Mouse (Mus musculus): ENCODE measurements around the gene Prkar1b. TPM values are rescaled to one million over a fixed set of nuclear protein-coding genes. Genes with fewer than 3 reads are reported as not detected.

Prkar1b gene
- polyA plus RNA-seq, 1 experiment, result 3.6 TPM

DNA sequence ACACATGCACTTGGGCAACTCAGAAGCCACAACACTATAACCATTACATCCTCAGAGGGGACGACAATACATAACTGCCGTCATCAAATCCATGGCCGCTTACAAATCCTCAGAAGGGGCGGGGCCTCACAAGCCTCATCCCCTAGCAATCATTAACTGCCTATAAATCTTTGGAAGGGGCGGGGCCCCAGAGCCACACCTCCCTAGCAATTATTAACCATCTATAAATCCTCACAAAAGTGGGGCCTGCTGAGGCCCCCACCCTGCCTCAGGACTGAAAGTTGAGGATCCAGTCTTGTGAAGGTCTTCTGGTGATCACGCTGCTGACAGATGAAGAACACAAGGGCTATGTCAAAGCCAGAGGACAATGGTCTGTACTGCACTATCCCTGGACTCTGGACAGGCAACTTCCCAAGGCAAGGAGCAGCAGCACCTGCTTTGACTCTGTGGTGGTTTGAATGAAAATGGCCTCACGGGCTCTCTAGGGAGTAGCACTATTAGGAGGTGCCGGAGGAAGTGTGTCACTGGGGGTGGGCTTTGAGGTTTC, 10.8 kb downstream of the Prkar1b start:
- 93% methylated on average over 8 of the region's 8 CpGs for WGBS
- no peaks in the 10 kb centered on the region for H3K36me3 ChIP-seq (ENCODE audit: control insufficient read depth, insufficient read depth, low read length)
- TF ChIP-seq CTCF (IDR thresholded peaks at IDR 0.05; ENCODE audit: borderline replicate concordance, control insufficient read depth, extremely low read depth, insufficient read depth, low read length, poor library complexity) (no peak), POLR2A (IDR thresholded peaks at IDR 0.05; ENCODE audit: control insufficient read depth, extremely low read depth, insufficient read depth, low read length, poor library complexity) (no peak)
- DNase-seq, result no peak
- no peak overlapping the region for H3K4me3 ChIP-seq (ENCODE audit: control insufficient read depth, insufficient read depth, low read length)
- H3K27ac ChIP-seq (ENCODE audit: control insufficient read depth, insufficient read depth, low read length), result no peak overlapping the region
- no peaks in the 10 kb centered on the region for H3K4me1 ChIP-seq (replicated peaks; ENCODE audit: control insufficient read depth, insufficient read depth, low read length)
- H3K27me3 ChIP-seq (ENCODE audit: control insufficient read depth, insufficient read depth, low read length), result no peaks in the 10 kb centered on the region

DNA sequence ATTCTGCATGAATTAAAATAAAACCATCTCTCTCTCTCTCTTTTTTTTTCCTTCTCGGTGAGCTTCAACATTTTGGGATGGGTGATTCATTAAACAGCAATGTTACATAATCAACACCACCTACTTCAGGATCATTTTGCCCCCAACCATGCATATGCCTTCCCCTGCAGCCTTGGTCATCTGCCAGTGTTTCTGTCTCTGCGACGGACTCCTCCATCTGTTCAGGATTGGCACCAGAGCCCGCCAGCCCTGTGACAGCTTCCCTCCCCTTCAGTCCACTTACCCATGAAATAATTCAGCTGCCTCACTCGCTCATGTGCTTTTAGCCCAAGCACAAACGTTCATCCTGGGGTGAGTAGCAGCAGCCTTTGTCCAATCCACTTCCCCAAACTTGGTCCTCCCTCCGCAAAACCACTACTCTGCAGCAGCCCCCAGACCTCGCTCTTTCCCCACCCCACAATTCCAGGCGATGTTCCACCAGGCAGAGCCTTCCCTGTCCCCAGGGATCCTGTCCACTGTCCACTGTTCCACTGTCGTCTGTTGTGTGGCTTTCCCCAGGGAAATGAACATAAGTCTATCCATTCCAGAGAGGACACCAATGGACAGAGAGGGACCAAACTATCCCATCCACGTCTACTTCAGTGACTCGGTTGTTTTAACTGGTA, 11.4 kb downstream of the Prkar1b start:
- Histone ChIP-seq H3K27me3 (ENCODE audit: control insufficient read depth, insufficient read depth, low read length) (no peaks in the 10 kb centered on the region), H3K4me1 (replicated peaks; ENCODE audit: control insufficient read depth, insufficient read depth, low read length) (no peaks in the 10 kb centered on the region), H3K4me3 (ENCODE audit: control insufficient read depth, insufficient read depth, low read length) (no peak overlapping the region), H3K36me3 (ENCODE audit: control insufficient read depth, insufficient read depth, low read length) (no peaks in the 10 kb centered on the region), H3K27ac (ENCODE audit: control insufficient read depth, insufficient read depth, low read length) (no peak overlapping the region)
- no peak for DNase-seq
- TF ChIP-seq POLR2A (IDR thresholded peaks at IDR 0.05; ENCODE audit: control insufficient read depth, extremely low read depth, insufficient read depth, low read length, poor library complexity) (no peak), CTCF (IDR thresholded peaks at IDR 0.05; ENCODE audit: borderline replicate concordance, control insufficient read depth, extremely low read depth, insufficient read depth, low read length, poor library complexity) (no peak)
- 82% methylated on average over 12 of the region's 12 CpGs for WGBS

DNA sequence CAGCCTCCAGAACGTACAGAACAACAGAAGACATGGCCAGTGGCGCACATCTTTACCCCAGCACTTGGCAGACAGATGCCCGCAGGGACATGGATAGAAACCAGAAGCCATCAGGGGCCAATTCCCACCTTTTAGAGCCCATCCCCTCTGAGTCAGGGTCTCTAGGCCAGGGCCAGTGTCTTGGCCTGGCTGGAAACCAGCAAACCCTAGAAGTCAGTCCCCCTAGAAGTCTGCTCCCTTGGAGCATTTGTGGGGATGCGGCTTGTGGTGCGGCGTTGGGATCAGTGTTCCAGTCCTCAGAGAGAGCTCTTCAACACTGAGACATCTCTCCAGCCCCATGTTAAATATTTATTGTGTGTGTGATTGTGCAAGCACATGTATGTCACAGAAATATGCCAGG, 12.6 kb downstream of the Prkar1b start:
- Histone ChIP-seq H3K27me3 (ENCODE audit: control insufficient read depth, insufficient read depth, low read length) (no peaks in the 10 kb centered on the region), H3K4me3 (ENCODE audit: control insufficient read depth, insufficient read depth, low read length) (no peak overlapping the region), H3K36me3 (ENCODE audit: control insufficient read depth, insufficient read depth, low read length) (no peaks in the 10 kb centered on the region), H3K4me1 (replicated peaks; ENCODE audit: control insufficient read depth, insufficient read depth, low read length) (no peaks in the 10 kb centered on the region), H3K27ac (ENCODE audit: control insufficient read depth, insufficient read depth, low read length) (no peak overlapping the region)
- no peak for DNase-seq
- WGBS, result 98% methylated on average over 6 of the region's 6 CpGs
- TF ChIP-seq POLR2A (IDR thresholded peaks at IDR 0.05; ENCODE audit: control insufficient read depth, extremely low read depth, insufficient read depth, low read length, poor library complexity), result no peak
- no peak for TF ChIP-seq CTCF (IDR thresholded peaks at IDR 0.05; ENCODE audit: borderline replicate concordance, control insufficient read depth, extremely low read depth, insufficient read depth, low read length, poor library complexity)

DNA sequence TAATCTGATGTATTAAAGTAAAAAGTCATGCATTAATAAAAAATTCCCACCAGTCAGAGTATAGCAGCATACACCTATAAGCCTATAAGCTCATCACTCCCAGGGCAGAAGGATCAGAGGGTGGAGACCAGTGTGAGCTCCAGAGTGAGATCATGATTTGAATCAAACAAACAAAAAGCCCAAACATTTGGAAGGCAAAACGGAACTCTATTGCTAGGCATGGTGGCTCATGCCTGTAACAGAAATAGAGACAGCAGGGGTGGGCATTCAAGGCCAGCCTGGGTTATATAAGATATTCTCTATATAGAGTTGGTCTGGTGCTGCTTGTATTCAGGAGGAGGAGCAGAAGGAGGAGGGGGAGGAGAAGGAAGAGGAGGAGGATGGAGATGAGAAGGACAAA, 13.5 kb downstream of the Prkar1b start:
- Histone ChIP-seq H3K4me1 (replicated peaks; ENCODE audit: control insufficient read depth, insufficient read depth, low read length) (no peaks in the 10 kb centered on the region), H3K27me3 (ENCODE audit: control insufficient read depth, insufficient read depth, low read length) (no peaks in the 10 kb centered on the region), H3K36me3 (ENCODE audit: control insufficient read depth, insufficient read depth, low read length) (no peaks in the 10 kb centered on the region), H3K4me3 (ENCODE audit: control insufficient read depth, insufficient read depth, low read length) (no peak overlapping the region), H3K27ac (ENCODE audit: control insufficient read depth, insufficient read depth, low read length) (no peak overlapping the region)
- TF ChIP-seq POLR2A (IDR thresholded peaks at IDR 0.05; ENCODE audit: control insufficient read depth, extremely low read depth, insufficient read depth, low read length, poor library complexity), result no peak
- TF ChIP-seq CTCF (IDR thresholded peaks at IDR 0.05; ENCODE audit: borderline replicate concordance, control insufficient read depth, extremely low read depth, insufficient read depth, low read length, poor library complexity), result no peak
- 86% methylated on average over 1 of the region's 1 CpGs for WGBS
- no peak for DNase-seq

DNA sequence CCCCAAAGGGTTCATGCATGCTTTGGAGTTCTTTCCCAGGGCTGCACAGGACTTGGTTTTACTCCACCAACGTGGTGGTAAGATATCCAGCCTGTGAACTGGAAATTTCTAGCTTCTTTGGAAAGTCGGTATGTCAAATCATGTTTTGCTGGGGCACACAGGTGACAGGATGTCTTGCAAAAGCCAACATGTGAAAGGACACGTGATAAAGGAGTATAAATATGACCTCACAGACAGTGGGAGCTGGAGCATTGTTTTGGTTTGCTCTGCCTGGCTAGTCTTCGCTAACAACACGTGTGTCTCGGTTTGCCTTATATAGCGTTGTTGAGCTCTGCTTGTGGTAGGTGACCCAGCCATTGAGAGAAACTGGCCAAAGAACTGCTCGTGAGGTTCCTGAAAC, 15.3 kb downstream of the Prkar1b start:
- WGBS, result 82% methylated on average over 8 of the region's 8 CpGs
- Histone ChIP-seq H3K27ac (ENCODE audit: control insufficient read depth, insufficient read depth, low read length) (no peak overlapping the region), H3K4me3 (ENCODE audit: control insufficient read depth, insufficient read depth, low read length) (no peak overlapping the region), H3K4me1 (replicated peaks; ENCODE audit: control insufficient read depth, insufficient read depth, low read length) (no peaks in the 10 kb centered on the region), H3K36me3 (ENCODE audit: control insufficient read depth, insufficient read depth, low read length) (no peaks in the 10 kb centered on the region), H3K27me3 (ENCODE audit: control insufficient read depth, insufficient read depth, low read length) (peaks cover 6% of the 10 kb centered on the region; the same call in 1 of the 2 replicates)
- DNase-seq, result no peak
- TF ChIP-seq POLR2A (IDR thresholded peaks at IDR 0.05; ENCODE audit: control insufficient read depth, extremely low read depth, insufficient read depth, low read length, poor library complexity) (no peak), CTCF (IDR thresholded peaks at IDR 0.05; ENCODE audit: borderline replicate concordance, control insufficient read depth, extremely low read depth, insufficient read depth, low read length, poor library complexity) (no peak)

DNA sequence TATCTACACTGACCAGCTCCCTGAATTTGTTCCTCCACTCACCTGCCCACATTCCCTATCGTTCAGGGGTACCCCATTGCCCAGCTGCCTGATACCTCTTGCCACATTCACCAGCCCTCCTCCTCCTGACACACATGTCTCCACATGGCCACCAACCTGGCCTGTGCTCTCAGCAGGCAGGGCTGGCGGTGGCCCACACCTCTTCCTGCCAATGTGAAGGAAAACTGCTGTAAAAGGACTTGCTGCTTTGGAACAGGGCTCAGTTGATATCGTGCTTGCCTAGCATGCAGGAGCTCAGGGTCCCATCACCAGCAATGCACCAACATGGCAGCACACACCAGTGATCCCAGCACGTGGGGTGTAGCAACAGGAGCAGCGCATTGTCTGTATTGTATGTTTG, 19.4 kb downstream of the Prkar1b start:
- no peak for TF ChIP-seq POLR2A (IDR thresholded peaks at IDR 0.05; ENCODE audit: control insufficient read depth, extremely low read depth, insufficient read depth, low read length, poor library complexity)
- no peak for TF ChIP-seq CTCF (IDR thresholded peaks at IDR 0.05; ENCODE audit: borderline replicate concordance, control insufficient read depth, extremely low read depth, insufficient read depth, low read length, poor library complexity)
- Histone ChIP-seq H3K36me3 (ENCODE audit: control insufficient read depth, insufficient read depth, low read length) (no peaks in the 10 kb centered on the region), H3K4me3 (ENCODE audit: control insufficient read depth, insufficient read depth, low read length) (no peak overlapping the region), H3K4me1 (replicated peaks; ENCODE audit: control insufficient read depth, insufficient read depth, low read length) (no peaks in the 10 kb centered on the region), H3K27ac (ENCODE audit: control insufficient read depth, insufficient read depth, low read length) (no peak overlapping the region), H3K27me3 (ENCODE audit: control insufficient read depth, insufficient read depth, low read length) (peaks cover 6% of the 10 kb centered on the region; the same call in 1 of the 2 replicates)
- 92% methylated on average over 5 of the region's 5 CpGs for WGBS
- no peak for DNase-seq

Data from thymus, adult 2 months (tissue).